Mouse (Mus musculus): Measurements from ENCODE around the gene Phldb1. TPM values are rescaled to one million over a fixed set of nuclear protein-coding genes. Genes with fewer than 3 reads are reported as not detected.

The Phldb1 gene
- total RNA-seq, 2 experiments from 2014 or later, result 62.0 to 75.6 TPM

- H3K27ac ChIP-seq, result peak overlapping the region; percentile 3
- TF ChIP-seq CTCF (IDR thresholded peaks at IDR 0.05), result no peak
- intact Hi-C loops (cut with DNase I), result no loop called here
Observed at GRCm38 (mm10) chr9:44724223-44724622, 10.8 kb downstream of the Phldb1 start.

GRCm38 (mm10) chr9:44723521-44724041 lies 11.4 kb downstream of the Phldb1 start:
- H3K27ac ChIP-seq, result peak overlapping the region; percentile 3
- no peak for TF ChIP-seq CTCF (IDR thresholded peaks at IDR 0.05)
- H3K4me3 ChIP-seq, result no peak overlapping the region
- intact Hi-C loops (cut with DNase I), result no loop called here
- DNase-seq (ENCODE audit: extremely low spot score in 1 of 2, low spot score in 2 of 2), result no peak

More at GRCm38 (mm10) chr9:44724223-44724622, 10.8 kb downstream of the Phldb1 start:
- DNase-seq (ENCODE audit: extremely low spot score in 1 of 2, low spot score in 2 of 2), result no peak
- no peak overlapping the region for H3K4me3 ChIP-seq

GRCm38 (mm10) chr9:44723008-44723407 lies 12.0 kb downstream of the Phldb1 start:
- intact Hi-C loops (cut with DNase I), result no loop called here
- no peak for DNase-seq (ENCODE audit: extremely low spot score in 1 of 2, low spot score in 2 of 2)
- TF ChIP-seq CTCF (IDR thresholded peaks at IDR 0.05), result no peak

GRCm38 (mm10) chr9:44722575-44722974 lies 12.4 kb downstream of the Phldb1 start:
- DNase-seq (ENCODE audit: extremely low spot score in 1 of 2, low spot score in 2 of 2), result no peak
- no peak for TF ChIP-seq CTCF (IDR thresholded peaks at IDR 0.05)
- H3K4me3 ChIP-seq, result no peak overlapping the region
- H3K27ac ChIP-seq, result no peak overlapping the region
- intact Hi-C loops (cut with DNase I), result no loop called here

More at GRCm38 (mm10) chr9:44723008-44723407, 12.0 kb downstream of the Phldb1 start:
- no peak overlapping the region for H3K4me3 ChIP-seq
- no peak overlapping the region; the same call in 1 of the 2 replicates for H3K27ac ChIP-seq

GRCm38 (mm10) chr9:44721877-44722186 lies 13.2 kb downstream of the Phldb1 start:
- intact Hi-C loops (cut with DNase I), result no loop called here
- TF ChIP-seq CTCF (IDR thresholded peaks at IDR 0.05), result no peak
- H3K27ac ChIP-seq, result 0 out of 2 replicates have a peak overlapping the region, but pooled peaks have one; percentile 38
- DNase-seq (ENCODE audit: extremely low spot score in 1 of 2, low spot score in 2 of 2), result no peak
- no peak overlapping the region for H3K4me3 ChIP-seq

- H3K4me3 ChIP-seq, result peak overlapping the region; percentile 78
- H3K27ac ChIP-seq, result peak overlapping the region; percentile 88
- peak; percentile 81 to 86 for DNase-seq (ENCODE audit: extremely low spot score in 1 of 2, low spot score in 2 of 2)
- intact Hi-C loops (cut with DNase I), result no loop called here
- peak; percentile 51 for TF ChIP-seq CTCF (IDR thresholded peaks at IDR 0.05)
Observed at GRCm38 (mm10) chr9:44721154-44721876, 13.7 kb downstream of the Phldb1 start.

- intact Hi-C loops (cut with DNase I), result no loop called here
- DNase-seq (ENCODE audit: extremely low spot score in 1 of 2, low spot score in 2 of 2), result no peak
- no peak for TF ChIP-seq CTCF (IDR thresholded peaks at IDR 0.05)
Observed at GRCm38 (mm10) chr9:44720358-44721153, 14.4 kb downstream of the Phldb1 start.

GRCm38 (mm10) chr9:44719632-44720357 lies 15.2 kb downstream of the Phldb1 start:
- no peak for DNase-seq (ENCODE audit: extremely low spot score in 1 of 2, low spot score in 2 of 2)
- TF ChIP-seq CTCF (IDR thresholded peaks at IDR 0.05), result no peak
- intact Hi-C loops (cut with DNase I), result no loop called here
- H3K27ac ChIP-seq, result peak overlapping the region; percentile 44
- H3K4me3 ChIP-seq, result peak overlapping the region; percentile 78

More at GRCm38 (mm10) chr9:44720358-44721153, 14.4 kb downstream of the Phldb1 start:
- Histone ChIP-seq H3K27ac (peak overlapping the region; percentile 88), H3K4me3 (peak overlapping the region; percentile 78)

GRCm38 (mm10) chr9:44718937-44719631 lies 15.9 kb downstream of the Phldb1 start:
- Histone ChIP-seq H3K4me3 (no peak overlapping the region), H3K27ac (peak overlapping the region; percentile 44)
- no peak for DNase-seq (ENCODE audit: extremely low spot score in 1 of 2, low spot score in 2 of 2)
- intact Hi-C loops (cut with DNase I), result no loop called here
- TF ChIP-seq CTCF (IDR thresholded peaks at IDR 0.05), result no peak

GRCm38 (mm10) chr9:44717822-44718242 lies 17.2 kb downstream of the Phldb1 start:
- intact Hi-C loops (cut with DNase I), result no loop called here
- no peak for DNase-seq (ENCODE audit: extremely low spot score in 1 of 2, low spot score in 2 of 2)
- TF ChIP-seq CTCF (IDR thresholded peaks at IDR 0.05), result no peak

More at GRCm38 (mm10) chr9:44717822-44718242, 17.2 kb downstream of the Phldb1 start:
- Histone ChIP-seq H3K27ac (no peak overlapping the region), H3K4me3 (no peak overlapping the region)

Data from left cerebral cortex, adult 2 months (tissue).